Mouse (Mus musculus) adrenal gland, postnatal 14 days (tissue): ENCODE measurements at regions not wholly inside any gene's neighbourhood (a gene's known extent, or its start where the extent isn't known, plus 50 kb on each side); places are given as distances from the start of the nearest gene placed in this dataset.
A peak's percentile ranks its signal among the peaks of the same experiment; 100 is the strongest.
"Not testable (repeated sequence)": the region's sequence is repeated elsewhere in the genome, so short reads cannot be mapped to it uniquely, and the experiment has no call there.

Experiments used
- DNase-seq: peaks from one replicate; pipeline ENCODE4 v3.0.0; 2021; ENCODE audit warnings: mixed read lengths

DNA sequence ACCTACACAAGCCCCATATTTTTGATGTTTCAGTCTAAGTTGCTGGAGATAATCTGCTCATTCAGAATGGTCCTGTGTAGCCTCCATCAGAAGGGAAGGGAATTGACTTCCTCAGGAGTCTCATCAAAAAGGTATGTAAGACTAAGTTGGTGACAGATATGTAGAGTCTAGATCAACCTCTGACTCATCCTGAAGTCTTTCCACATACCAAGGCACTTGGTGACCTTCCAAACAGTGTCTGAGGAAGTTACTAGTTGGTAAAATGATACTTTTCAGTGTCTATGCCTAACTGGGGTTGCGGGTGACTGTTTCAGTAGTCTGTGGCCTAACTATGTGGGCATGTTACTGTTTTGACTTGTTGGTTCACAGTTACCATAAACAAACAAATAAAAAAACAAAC lies 133.0 kb upstream of the Plcb4 start:
- DNase-seq = no peak

DNA sequence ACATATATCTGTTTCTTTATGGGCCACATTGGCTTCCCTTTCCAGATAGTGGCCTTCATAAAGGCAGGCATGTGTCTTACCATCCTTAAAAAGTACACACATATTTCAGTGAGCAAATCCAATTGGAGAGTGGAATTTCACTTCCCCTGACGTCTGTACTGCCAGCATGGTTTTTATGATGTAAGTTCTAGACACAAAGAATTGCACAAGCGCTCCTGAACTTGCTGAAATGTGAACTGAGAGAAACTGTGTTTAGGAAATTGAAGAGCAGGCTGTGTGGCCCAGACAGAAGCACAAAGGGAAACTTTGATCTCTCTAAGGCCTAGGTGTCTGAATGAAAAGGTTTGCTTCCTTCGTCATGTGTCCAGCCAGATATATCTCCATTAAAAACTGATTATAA lies 129.2 kb upstream of the Plcb4 start:
- no peak for DNase-seq

DNA sequence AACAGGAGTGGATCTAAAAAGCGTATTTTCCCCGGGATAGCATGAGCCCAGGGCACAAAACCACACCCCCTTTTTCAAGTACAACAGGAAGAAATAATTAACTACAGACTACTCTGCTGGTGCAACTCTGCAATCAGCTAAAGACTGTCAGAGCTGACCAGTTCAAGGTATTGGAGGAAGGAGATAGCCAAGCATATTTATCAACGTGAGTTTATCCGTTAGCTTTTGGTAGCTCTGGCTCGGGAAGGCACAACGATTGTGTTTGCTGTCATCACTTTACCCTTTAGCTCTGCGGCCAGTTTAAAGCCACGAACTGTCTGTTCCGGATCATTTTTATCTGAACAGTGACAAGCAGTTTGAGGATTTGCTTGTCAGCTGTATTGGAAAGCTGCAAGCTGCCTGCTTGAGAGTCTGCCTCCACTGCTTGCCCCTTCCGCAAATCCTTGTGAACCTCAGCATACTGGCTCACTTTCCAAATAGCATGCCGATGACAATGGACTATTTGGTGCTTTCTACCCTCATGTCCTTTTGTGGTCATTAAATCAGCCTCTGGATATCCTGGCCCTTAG lies 122.4 kb upstream of the Plcb4 start:
- peak; percentile 7 for DNase-seq

DNA sequence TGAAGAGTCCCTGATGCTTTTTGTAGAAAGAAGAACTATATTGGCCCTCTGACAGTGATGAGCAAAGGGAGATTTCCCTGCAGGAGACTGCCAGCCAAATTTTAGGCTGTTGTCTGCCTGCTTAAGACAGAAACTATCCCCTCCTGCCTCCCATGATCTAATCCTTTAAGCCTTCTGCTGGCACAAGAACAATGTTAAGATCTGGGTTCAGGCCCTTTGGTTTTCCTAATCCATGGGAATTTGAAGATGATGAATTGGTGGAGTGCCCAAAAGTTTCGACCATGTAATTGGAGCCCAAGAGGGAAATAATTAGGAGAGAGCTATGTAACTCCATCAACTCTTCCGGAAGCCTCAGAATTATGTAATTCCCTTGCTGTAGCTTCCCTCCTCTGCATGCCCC lies 120.8 kb upstream of the Plcb4 start:
- DNase-seq = no peak

DNA sequence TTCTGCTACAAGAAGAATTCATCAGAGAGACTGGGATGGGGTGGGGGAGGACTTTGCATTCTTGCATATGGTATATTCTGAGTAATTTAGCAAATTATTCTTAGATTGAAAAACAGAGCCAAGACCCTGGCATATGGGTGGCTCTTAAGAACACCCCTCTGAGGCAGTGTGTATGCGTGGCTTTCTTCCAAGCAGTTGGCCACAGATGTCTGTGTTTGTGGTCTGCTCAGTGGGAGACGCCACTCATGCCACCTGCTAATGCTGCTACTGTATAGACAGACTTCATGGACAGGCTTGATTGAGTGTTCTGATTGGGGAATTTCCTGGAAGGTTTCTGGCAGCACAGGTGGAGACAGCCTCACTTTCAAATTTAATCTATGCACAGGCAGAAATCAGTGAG lies 117.8 kb upstream of the Plcb4 start:
- DNase-seq = no peak

DNA sequence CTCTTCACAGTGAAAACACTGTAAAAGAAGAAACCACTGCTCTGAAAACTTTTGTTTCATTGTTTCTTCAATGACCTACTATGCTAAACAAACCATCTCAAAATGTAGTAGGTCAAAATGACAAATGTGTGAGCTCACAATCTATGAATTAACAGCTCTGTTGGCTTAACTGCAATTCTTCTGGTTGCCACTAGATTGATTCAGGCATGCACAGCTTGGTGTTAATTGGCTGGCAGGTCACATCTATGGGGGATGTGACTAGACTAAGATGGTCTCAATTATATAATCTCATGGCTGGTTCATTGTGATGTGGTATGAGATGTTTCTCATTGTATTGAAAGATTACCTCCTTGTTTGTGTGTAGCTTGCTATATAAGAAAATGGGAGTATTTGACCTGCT lies 116.9 kb upstream of the Plcb4 start:
- no peak for DNase-seq

DNA sequence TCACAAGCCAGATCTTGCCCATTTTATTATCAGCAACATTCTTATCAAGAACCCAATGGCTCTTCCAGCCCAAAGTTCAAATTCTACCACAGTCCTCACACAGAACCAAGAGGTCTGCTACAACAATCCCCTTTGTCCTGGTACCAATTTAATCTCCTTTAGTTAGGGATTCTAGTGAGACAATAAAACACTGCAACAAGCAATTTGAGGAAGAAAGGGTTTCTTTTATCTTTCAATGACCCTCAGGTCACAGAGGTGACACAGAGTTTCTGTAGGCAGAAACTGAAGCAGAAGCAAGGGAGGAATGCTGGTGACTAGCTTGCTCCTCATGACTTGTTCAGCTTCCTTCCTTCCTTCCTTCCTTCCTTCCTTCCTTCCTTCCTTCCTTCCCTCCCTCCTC lies 113.9 kb upstream of the Plcb4 start:
- no peak for DNase-seq

DNA sequence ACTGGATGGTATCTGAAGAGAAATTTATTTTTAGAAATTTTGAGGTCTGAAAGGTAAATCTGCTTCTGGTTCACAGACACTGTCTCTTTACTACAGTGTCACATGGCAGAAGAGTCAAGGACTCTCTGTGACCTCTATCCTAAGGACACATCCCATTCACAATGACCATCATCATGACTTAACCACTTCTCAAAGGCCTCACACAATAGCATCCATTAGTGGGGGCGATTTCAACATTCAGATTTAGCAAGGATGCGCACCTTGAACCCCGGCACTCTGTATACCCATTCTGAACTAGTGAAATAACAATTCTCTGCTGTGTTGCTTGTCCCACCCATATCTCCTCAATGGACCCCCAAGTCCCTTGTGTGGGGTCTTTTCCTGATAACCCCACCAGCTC lies 110.8 kb upstream of the Plcb4 start:
- DNase-seq = no peak

DNA sequence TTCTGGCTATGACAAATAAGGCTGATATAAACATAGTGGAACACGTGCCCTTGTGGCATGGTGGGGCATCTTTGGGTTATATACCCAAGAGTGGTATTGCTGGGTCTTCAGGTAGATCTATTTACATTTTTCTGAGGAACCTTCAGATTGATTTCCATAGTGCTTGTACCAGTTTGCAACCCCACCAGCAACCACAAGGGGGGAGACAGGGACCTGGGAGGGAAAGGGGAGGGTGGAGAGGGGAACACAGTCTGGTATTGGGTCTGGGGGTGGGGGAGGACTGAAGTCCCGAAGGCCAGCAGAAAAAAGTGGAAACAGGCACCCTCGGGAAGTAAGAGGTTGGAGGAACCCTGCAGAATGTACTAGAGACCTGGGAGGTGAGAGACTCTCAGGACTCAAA lies 105.8 kb upstream of the Plcb4 start:
- no peak for DNase-seq

DNA sequence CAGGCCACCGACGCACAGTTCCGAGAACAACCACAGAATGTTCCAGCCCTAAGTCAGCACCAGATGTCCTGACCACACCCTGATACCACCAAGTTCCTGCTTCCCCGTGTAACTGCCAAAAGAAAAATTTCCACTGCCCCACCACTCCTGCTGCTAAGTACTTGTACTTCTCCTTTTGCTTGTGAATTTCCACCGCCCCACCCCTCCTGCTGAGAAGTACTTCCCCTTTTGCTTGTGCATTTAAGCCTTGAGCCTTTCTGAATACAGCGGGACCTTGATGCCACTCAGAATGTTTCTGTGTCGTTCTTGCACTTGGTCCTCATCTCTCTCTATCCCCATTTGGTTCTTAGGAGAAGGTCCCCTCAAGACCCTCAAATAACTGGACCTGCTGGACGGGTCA lies 100.8 kb upstream of the Plcb4 start:
- not testable (repeated sequence) for DNase-seq

DNA sequence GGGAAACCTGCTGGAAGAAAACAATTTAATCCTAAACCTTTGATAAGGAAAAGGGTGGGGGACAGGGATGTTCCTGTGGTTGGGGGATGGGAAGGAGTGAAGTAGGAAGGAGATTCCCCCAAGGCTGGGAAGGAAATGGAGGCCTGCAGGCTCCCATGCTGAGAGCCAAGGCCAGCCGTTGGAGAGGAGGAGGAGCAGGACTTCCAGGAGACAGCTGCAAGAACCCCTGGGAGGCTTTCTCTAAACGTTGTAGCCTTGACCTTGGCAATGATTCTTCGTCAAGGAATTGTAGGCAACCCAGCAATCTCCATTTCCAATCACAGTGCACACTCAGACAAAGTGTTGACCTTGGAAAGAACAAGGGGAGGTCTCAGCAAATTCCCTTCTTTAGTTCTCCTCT lies 99.5 kb upstream of the Plcb4 start:
- DNase-seq = peak; percentile 37

DNA sequence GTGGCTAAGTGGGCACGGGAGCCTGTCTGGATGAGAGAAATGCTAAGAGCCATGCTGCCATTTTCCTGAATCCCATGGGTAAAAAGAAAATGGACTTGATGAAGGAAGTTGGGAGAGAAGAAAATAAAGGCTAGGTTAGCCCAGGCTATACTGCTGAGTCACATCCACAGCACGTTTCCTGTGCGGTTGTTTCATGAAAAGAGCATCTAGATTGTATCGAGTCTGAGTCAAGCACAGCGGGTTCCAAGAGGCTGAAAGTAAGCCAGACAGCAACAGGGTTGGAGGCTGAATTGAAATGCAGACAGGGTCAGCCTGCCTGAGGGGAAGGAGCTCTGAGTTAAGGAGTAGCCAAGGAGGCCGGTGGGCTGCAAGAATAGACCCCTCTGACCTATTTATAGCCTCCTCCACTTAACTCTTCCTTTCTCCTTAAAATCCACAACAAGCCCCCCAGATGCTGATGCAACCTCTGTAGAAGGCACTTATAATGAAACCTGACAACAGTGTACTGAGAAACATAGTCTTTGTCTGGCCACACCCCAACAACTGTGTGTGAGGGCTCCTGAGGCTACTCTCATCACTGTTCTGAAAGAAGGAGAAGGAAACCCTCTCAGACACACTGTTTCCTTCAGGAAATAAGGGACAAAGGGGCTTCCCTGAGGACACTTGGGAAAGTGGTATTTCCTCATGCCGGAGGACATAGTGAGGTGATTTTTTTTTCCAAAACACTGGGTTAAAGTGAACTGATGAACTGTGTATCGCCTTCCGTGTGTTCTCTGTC lies 98.7 kb upstream of the Plcb4 start:
- peak; percentile 34 for DNase-seq

DNA sequence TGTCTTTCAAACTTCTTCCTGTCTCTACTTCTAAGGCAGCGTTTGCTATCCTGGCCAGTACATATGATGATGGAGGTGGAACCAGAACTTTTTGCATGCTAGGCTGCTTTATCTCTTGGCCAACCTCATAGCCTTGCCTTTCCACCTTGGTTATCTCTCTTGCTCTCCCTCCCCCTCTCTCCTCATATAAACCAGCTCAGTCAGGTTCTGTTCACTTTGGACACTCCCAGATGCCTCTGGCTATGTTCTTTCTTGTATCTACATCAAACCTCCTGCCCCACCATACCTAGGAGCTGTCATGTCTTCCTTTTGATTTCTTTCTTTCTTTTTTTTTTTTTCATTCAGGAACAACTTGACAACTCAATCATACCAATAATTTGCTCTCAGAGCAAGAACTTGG lies 98.0 kb upstream of the Plcb4 start:
- no peak for DNase-seq

DNA sequence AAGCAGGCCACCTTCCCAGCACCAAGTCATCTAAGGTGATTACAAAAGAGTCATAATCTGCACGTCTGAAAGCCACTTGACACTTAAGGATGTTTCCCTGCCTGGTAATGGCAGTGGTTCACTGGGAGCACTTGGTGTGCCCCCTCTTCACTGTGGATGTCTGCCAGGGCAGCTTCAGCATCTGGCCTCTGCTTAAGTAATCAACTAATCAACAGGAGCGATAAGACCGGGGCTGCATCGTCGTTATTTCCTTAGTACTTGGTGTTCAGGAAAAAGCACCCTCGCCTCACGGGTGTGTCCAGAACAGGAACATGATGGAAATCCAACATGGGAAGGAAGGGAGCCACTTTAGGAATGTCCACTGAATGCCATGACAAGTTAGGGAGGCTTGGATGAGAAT lies 97.1 kb upstream of the Plcb4 start:
- DNase-seq = peak; percentile 36

DNA sequence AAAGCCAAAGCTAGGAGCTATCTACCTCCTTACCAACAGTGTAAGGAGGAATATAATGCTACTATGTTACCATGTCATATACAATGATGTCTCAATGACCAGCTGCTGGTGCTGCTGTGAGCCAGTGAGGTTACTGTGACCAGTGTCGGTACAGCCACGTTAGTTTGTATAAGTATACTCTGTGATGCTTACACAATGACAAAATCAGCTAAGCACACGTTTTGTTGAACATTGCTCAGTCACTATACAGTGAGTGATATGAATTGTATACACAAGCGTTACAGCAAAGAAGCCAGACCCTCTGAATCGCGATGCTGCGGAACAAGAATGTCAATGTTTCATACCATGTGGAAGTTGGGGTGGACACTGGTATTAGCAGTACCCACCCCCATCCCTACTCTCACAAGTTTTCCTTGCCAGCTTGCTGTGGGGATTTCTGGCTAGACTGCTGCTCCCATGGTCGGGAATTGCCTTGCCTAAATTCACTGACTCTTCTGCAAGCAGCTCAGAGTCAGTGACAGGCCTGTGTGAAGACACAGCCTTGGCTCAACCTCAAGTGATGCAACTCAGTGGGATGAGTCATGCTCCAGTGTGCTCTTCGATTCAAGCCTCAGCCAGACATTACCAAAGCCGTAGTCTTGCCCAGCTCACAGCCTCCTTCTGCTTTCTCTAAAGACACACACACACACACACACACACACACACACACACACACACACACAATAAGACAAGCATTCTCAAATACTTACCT lies 96.5 kb upstream of the Plcb4 start:
- peak; percentile 87 for DNase-seq

DNA sequence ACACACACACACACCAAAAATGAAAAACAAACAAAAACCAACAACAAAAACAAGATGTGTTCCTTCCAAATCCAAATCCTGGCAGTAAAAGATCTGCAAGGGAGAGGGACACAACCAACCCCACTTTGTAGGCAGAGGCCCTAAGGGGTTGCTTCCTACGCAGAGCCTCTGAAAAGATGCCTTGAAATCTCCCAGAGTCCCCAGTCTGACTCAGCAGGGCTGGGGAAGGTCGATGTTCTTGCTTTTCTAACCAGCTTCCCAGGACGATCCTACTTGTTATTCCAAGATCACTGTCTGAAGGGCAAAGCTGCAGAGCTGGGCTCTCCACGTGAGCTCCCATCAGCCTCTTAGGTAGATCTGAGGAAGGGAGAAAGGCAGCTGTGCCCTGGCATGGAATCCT lies 94.6 kb upstream of the Plcb4 start:
- peak; percentile 36 for DNase-seq

DNA sequence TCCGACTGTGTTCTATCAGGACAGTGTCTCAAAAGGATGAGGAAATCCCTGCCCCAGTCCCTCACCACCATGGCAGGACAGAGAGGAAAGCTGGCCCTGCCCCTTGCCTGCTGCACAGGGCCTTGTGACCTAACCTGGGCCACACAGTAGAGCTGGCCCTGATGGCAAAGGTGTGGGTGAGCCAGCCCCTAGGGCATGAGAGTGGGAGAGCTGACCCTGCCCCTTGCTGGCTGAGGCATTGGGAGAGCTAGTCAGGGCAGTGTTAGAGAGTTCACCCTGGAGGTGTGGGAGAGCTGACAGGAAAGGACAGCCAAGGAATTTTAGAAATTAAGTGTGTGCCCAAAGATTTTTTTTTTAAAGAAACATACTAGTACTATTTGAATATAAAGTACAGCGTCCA lies 90.5 kb upstream of the Plcb4 start:
- DNase-seq = peak; percentile 17

DNA sequence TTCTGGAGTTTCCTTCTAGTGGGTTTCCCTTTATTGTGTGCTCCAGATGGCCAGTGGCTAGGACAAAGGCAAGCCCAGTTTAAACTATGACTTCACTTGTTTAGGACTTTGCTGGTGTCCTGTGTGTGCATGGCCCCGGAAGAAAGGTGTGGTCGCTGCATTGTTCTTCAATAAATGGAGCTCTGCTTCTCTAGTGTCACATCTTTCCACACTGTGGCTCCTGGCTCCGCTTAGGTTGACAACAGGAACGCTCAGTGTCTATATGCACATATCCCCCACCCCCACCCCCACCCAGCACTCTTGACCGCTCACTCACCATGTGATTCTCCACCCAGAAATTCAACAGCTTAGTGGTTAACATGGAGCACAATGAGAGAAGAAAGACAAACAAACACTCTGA lies 87.2 kb upstream of the Plcb4 start:
- no peak for DNase-seq

DNA sequence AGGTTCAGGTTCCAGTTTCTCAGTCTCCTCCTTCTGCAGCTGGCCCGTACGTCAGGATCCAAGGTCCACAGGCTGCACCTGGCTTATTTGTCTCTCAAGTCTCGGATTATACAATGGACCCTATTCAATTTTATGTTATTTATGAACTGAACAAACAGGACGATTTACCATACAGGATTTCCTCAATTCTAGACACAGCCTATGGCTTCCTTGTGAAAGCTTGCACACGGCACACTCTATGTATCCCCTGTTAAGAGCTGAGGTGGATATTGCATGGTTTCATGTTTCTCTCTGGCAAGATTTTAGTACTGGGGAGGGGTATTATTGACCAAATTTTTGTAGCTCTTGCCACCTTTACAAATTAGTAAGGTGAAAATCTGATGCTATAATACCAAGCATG lies 81.6 kb upstream of the Plcb4 start:
- no peak for DNase-seq

DNA sequence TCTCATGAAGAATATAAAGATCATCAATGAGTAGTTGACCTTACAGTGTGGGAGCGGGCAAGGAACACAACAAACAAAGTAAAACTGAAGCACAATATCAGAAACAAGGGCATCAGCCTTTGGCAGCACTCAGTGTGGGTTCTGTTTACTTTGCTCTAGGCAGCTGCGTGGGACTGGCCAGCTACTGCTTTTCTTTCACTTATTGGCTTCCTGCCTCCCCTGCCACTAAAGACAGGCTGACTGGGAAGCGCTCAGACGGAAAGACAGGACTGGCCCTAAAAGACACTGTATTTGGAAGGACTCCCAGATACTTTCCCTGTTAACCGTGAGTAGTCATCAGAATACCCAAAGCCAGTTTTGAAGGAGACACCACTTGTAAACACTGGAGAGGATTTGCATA lies 80.7 kb upstream of the Plcb4 start:
- DNase-seq = no peak

DNA sequence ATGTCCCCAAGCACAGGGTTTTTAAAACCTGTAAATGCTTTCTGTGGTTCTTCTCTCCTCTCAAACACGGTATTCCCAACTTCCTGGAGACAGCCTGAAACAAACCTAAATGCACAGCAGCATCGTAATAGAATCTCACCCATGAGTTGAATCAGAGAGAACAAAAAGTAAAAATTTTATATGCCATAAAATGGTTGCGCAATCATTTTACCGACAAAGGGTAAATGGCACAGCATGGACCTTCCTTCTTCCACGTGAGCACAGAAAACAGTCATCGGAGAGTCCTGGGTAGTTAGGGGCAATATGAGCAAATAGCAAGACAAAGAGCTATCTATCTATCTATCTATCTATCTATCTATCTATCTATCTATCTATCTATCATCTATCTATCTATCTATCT lies 79.3 kb upstream of the Plcb4 start:
- DNase-seq = no peak

DNA sequence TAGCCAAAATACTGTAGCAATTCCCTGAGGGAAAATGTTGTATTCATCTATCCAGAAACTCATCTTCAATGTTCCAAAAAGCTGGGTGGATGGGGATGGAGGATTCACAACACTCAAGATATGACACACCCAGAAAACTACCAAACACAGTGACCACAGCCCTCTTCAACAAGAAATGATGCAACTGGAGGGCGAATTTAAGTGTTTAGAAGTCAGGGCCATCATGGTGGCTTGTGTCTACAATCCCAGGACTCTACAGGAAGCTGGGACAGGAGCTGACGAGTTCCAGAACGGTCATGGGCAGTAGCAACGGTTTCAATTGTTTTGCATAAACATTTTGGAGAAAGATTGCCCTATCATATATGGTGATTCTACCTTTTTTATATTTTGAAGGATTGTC lies 78.8 kb upstream of the Plcb4 start:
- no peak for DNase-seq

DNA sequence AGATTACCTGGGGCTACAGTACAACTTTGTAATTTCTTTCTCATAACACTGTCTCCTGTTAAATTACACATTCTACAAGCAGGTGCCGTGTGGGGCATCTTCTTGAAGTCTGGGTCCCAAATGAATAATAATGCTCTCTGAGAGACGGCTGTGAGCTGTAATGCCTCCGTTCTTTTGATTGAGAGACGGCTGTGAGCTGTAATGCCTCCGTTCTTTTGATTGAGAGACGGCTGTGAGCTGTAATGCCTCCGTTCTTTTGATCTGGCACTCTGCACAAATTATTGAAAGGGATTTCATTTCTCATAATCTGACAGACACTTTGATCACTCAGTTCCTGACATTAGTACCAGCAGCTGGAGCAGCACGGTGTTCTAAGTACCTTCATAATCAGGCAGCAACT lies 76.5 kb upstream of the Plcb4 start:
- DNase-seq = no peak

DNA sequence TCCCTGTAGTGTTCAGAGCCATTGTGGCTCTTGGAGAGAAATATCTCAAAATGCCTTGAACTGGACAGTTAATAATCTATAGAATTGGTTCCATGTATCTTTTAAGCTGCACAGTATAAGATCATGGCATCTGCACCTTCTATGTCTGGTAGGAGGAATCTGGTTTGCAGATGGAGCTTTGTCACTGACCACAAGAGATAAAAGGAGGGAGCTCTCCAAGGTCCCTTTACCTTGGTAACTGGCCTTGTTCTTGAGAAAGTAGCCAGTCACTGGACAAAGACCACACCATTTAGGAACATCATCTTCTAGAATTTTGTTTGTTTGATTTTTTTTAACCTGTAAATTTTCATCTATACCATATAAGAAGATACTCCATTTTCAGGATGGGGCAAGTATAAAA lies 52.5 kb upstream of the Plcb4 start:
- DNase-seq = no peak
